Mouse (Mus musculus) megakaryocyte, adult 5-6 weeks (primary cell): ENCODE results near the gene Med22. TPM values are rescaled to one million over a fixed set of nuclear protein-coding genes. Genes with fewer than 3 reads are reported as not detected.

Experiments used
- ATAC-seq: 2 replicates; pipeline ENCODE4 v1.8.0; 2016; ENCODE audit warnings: mild to moderate bottlenecking, inconsistent platforms; ENCODE audit not compliant: poor library complexity, severe bottlenecking
- total RNA-seq, 2 experiments: library from RNA; stranded (forward) in 1 of 2; stranded (reverse) in 1 of 2; fragments of 153-499, 151-499 nt in 1 of 2; fragments of 221-1000, 200-1000 nt in 1 of 2; gene quantifications; 2 replicates each; pipeline versions ENCODE4 v1.2.3 to v1.2.4; 2015 to 2017

The Med22 gene
- total RNA-seq, 2 experiments from 2014 or later = 5.6 to 12.7 TPM

DNA sequence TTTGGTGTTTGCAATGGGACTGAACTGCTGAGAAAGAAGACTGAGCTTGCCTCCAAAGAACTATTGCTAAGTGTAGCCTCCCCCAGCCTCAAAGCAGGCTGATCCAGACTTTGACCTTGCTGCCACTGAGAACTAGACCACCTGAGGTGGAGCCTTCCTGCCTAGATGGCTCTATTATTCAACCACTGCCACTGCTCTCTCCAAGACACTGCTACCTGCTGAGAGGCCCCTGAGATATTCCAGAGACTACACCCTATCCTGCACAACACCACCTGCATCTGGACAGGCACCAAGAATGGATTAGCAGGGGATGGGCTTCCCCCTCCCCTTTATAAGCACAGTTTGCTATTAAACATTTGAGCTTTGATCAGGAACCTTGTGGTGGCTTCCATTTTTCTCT is 31.9 kb downstream of the Med22 start:
- no peak for ATAC-seq

GRCm38 (mm10) chr2:26870666-26871065 is 39.8 kb downstream of the Med22 start:
- no peak for ATAC-seq

DNA sequence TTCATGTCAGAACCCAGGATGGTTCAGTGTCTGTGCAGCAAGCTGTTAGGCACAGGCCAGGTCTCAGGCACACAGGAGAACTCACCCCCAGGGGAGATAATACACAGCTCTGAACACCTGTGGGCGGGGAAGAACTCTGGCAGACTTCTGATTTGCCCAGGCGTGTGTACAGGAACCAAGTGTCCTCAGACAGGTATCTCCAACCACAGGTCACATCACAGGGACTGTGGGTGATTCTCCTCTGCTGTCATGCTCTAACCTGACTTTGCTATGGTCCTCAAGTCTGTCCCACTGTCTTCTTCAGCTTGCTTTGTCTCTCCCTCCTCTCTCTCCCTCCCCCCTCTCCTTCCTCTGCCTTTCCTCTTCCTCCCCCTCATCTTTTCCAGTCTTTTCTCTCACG is 45.6 kb downstream of the Med22 start, which contains the start of gene Abo:
Gene Abo (minus strand): TSS at position 101 of the 400 bp plus-strand sequence.
- no peak for ATAC-seq

DNA sequence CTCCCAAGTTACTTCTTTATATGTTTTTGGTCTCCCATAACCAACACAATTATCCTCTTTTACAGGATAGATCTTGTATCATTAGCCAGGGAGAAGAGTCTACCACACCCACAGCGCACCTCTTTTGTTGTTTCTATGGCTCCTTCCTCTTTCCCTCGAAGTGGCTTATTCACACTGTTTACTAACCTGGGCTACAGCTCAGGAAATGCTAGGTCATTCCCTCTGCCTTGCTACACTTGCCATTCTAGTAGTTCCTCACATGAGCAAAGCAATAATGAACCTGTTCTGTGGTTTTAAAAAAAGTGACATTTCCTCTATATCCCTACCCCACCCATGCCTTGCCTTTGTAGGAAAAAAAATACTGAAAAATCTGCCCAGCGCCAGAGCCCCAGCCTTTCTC is 47.6 kb downstream of the Med22 start:
- peak; percentile 98 for ATAC-seq

Other genes with a start within 250 kb of the Med22 start
- gene Lcn4, start 239.4 kb downstream of the Med22 start, total RNA-seq (2015) = 0.96 TPM in 1 of 2 replicates, not detected in the other
- gene Lcn4, start 239.4 kb downstream of the Med22 start, total RNA-seq (2017) = not detected in 2 replicates
- not detected in 2 replicates for gene Abo, start 45.7 kb downstream of the Med22 start, total RNA-seq (2015)
- gene Abo, start 45.7 kb downstream of the Med22 start, total RNA-seq (2017) = not detected in 2 replicates
- 8.9 and 9.2 TPM in 2 replicates for gene Surf6, start 7.8 kb downstream of the Med22 start, total RNA-seq (2015)
- gene Surf6, start 7.8 kb downstream of the Med22 start, total RNA-seq (2017) = 20.7 and 27.9 TPM in 2 replicates
- gene Rpl7a, start 87 bp upstream of the Med22 start, total RNA-seq (2015) = 1,352 and 1,498 TPM in 2 replicates
- 1,113 and 1,311 TPM in 2 replicates for gene Rpl7a, start 87 bp upstream of the Med22 start, total RNA-seq (2017)
- gene Surf2, start 5.7 kb upstream of the Med22 start, total RNA-seq (2015) = 31.3 and 35.6 TPM in 2 replicates
- gene Surf2, start 5.7 kb upstream of the Med22 start, total RNA-seq (2017) = 34.0 and 34.5 TPM in 2 replicates
- 102 and 106 TPM in 2 replicates for gene Surf1, start 5.9 kb upstream of the Med22 start, total RNA-seq (2015)
- 61.3 and 77.4 TPM in 2 replicates for gene Surf1, start 5.9 kb upstream of the Med22 start, total RNA-seq (2017)
- 95.0 and 100 TPM in 2 replicates for gene Surf4, start 23.3 kb upstream of the Med22 start, total RNA-seq (2015)
- gene Surf4, start 23.3 kb upstream of the Med22 start, total RNA-seq (2017) = 86.1 and 98.4 TPM in 2 replicates
- 0.16 and 0.60 TPM in 2 replicates for gene Stkld1, start 23.4 kb upstream of the Med22 start, total RNA-seq (2015)
- not detected in 2 replicates for gene Stkld1, start 23.4 kb upstream of the Med22 start, total RNA-seq (2017)
- gene Rexo4, start 53.7 kb upstream of the Med22 start, total RNA-seq (2015) = 19.4 and 21.1 TPM in 2 replicates
- 69.1 and 72.6 TPM in 2 replicates for gene Rexo4, start 53.7 kb upstream of the Med22 start, total RNA-seq (2017)
- 0.04 TPM in 1 of 2 replicates, not detected in the other for gene Adamts13, start 62.7 kb upstream of the Med22 start, total RNA-seq (2015)
- 0.24 and 0.95 TPM in 2 replicates for gene Adamts13, start 62.7 kb upstream of the Med22 start, total RNA-seq (2017)
- gene Cacfd1, start 99.2 kb upstream of the Med22 start, total RNA-seq (2015) = 11.9 and 14.9 TPM in 2 replicates
- gene Cacfd1, start 99.2 kb upstream of the Med22 start, total RNA-seq (2017) = 4.7 and 7.5 TPM in 2 replicates
- 23.0 and 23.3 TPM in 2 replicates for gene Slc2a6, start 117.3 kb upstream of the Med22 start, total RNA-seq (2015)
- gene Slc2a6, start 117.3 kb upstream of the Med22 start, total RNA-seq (2017) = 39.1 and 40.0 TPM in 2 replicates
- gene Mymk, start 161.5 kb upstream of the Med22 start, total RNA-seq (2015) = not detected in 2 replicates
- not detected in 2 replicates for gene Mymk, start 161.5 kb upstream of the Med22 start, total RNA-seq (2017)
- not detected in 2 replicates for gene Adamtsl2, start 168.7 kb upstream of the Med22 start, total RNA-seq (2015)
- not detected in 2 replicates for gene Adamtsl2, start 168.7 kb upstream of the Med22 start, total RNA-seq (2017)
- gene Fam163b, start 231.8 kb upstream of the Med22 start, total RNA-seq (2015) = not detected in 2 replicates
- gene Fam163b, start 231.8 kb upstream of the Med22 start, total RNA-seq (2017) = not detected in 2 replicates